ENCODE assay signal across 8 mouse cellular contexts in genomic region chr6:128285792-128286430, GRCm38 (mm10). TPM values are rescaled to one million over a fixed set of nuclear protein-coding genes. Genes with fewer than 3 reads are reported as not detected.
A peak's percentile ranks its signal among the peaks of the same experiment; 100 is the strongest.
DNase-seq lines count a peak whose midpoint lies in the region; ATAC-seq and TF ChIP-seq lines count a peak whose summit lies in the region.

No protein-coding gene starts in this region.

- H3K4me2 ChIP-seq in forebrain, postnatal 0 days (ENCODE audit: low read depth) = peak overlapping the region; percentile 28; the same call in 1 of the 2 replicates
- peak overlapping the region; percentile 34 for H3K4me2 ChIP-seq in hindbrain, embryonic 16.5 days (ENCODE audit: low read length)
- peak overlapping the region; percentile 24 for H3K4me2 ChIP-seq in midbrain, embryonic 15.5 days

- no peak for TF ChIP-seq CTCF in forebrain, postnatal 0 days (IDR thresholded peaks at IDR 0.05; ENCODE audit: low read depth)

- H3K4me1 ChIP-seq in forebrain, postnatal 0 days (ENCODE audit: insufficient read depth) = no peaks in the 10 kb centered on the region; the same call in 1 of the 2 replicates
- no peaks in the 10 kb centered on the region; the same call in 1 of the 2 replicates for H3K4me1 ChIP-seq in hindbrain, embryonic 16.5 days (ENCODE audit: control insufficient read depth, insufficient read depth, low read depth, low read length)
- peaks cover 7% of the 10 kb centered on the region; the same call in 1 of the 2 replicates for H3K4me1 ChIP-seq in midbrain, embryonic 15.5 days

- no peak overlapping the region for H3K27ac ChIP-seq in forebrain, postnatal 0 days (ENCODE audit: low read depth, low read length)
- H3K27ac ChIP-seq in hindbrain, embryonic 16.5 days (ENCODE audit: low read depth, low read length) = no peak overlapping the region
- H3K27ac ChIP-seq in midbrain, embryonic 15.5 days = no peak overlapping the region

- DNase-seq in 416B (ENCODE audit: low read depth) (peak; percentile 58), liver (peak; percentile 64)
- peak; percentile 68 for DNase-seq in adrenal gland, postnatal 25 days
- DNase-seq in forebrain, postnatal 0 days = no peak
- peak; percentile 77 for DNase-seq in urinary bladder, postnatal 14 days (ENCODE audit: low spot score)
- DNase-seq in gastrocnemius, postnatal 36 days = no peak

- intact Hi-C loops in gastrocnemius, postnatal 36 days (cut with DNase I) = no loop called here

- no peaks in the 10 kb centered on the region for H3K27me3 ChIP-seq in forebrain, postnatal 0 days (ENCODE audit: insufficient read depth, low read length)
- H3K27me3 ChIP-seq in hindbrain, embryonic 16.5 days (replicated peaks; ENCODE audit: control insufficient read depth, insufficient read depth, low read length) = no peaks in the 10 kb centered on the region
- H3K27me3 ChIP-seq in midbrain, embryonic 15.5 days (replicated peaks) = no peaks in the 10 kb centered on the region

- no peaks in the 10 kb centered on the region for H3K9me3 ChIP-seq in forebrain, postnatal 0 days (ENCODE audit: low read length)
- H3K9me3 ChIP-seq in hindbrain, embryonic 16.5 days (ENCODE audit: control insufficient read depth, low read length) = no peaks in the 10 kb centered on the region
- H3K9me3 ChIP-seq in midbrain, embryonic 15.5 days = no peaks in the 10 kb centered on the region

- H3K4me3 ChIP-seq in forebrain, postnatal 0 days (ENCODE audit: low read depth, low read length) = no peak overlapping the region
- H3K4me3 ChIP-seq in hindbrain, embryonic 16.5 days (ENCODE audit: low read length) = no peak overlapping the region
- peak overlapping the region; percentile 9; the same call in 1 of the 2 replicates for H3K4me3 ChIP-seq in midbrain, embryonic 15.5 days

- ATAC-seq in forebrain, postnatal 0 days = no peak
- ATAC-seq in hindbrain, embryonic 16.5 days = no peak
- ATAC-seq in midbrain, embryonic 15.5 days (replicated peaks) = no peak

- no peak overlapping the region for H3K9ac ChIP-seq in forebrain, postnatal 0 days
- H3K9ac ChIP-seq in hindbrain, embryonic 16.5 days (ENCODE audit: low read depth, low read length) = no peak overlapping the region
- H3K9ac ChIP-seq in midbrain, embryonic 15.5 days = no peak overlapping the region

- no peaks in the 10 kb centered on the region for H3K36me3 ChIP-seq in forebrain, postnatal 0 days (ENCODE audit: insufficient read depth)
- no peaks in the 10 kb centered on the region for H3K36me3 ChIP-seq in hindbrain, embryonic 16.5 days (ENCODE audit: control insufficient read depth, insufficient read depth, low read length)
- H3K36me3 ChIP-seq in midbrain, embryonic 15.5 days (replicated peaks) = no peaks in the 10 kb centered on the region

- WGBS in forebrain, postnatal 0 days = 16% methylated on average over 16 of the region's 16 CpGs
- 17% methylated on average over 16 of the region's 16 CpGs for WGBS in hindbrain, embryonic 16.5 days
- 14% methylated on average over 16 of the region's 16 CpGs for WGBS in midbrain, embryonic 15.5 days

RNA-seq across cellular contexts. Expression of gene Tead4, which starts 14.7 kb away (rescaled TPM):
- total RNA-seq in adrenal gland, postnatal 25 days (2021) = 1.0 and 2.4 TPM in 2 replicates
- total RNA-seq in forebrain, postnatal 0 days (2014; rRNA removed) = 0.31 and 0.67 TPM in 2 replicates
- 0.20 and 0.63 TPM in 2 replicates for polyA plus RNA-seq in forebrain, postnatal 0 days (2015; fragmentation: Nextera tagmentation; extraction: Ambion mirVana)
- 0.81 and 1.5 TPM in 2 replicates for polyA plus RNA-seq in hindbrain, embryonic 16.5 days (2015; fragmentation: Nextera tagmentation; extraction: Ambion mirVana)
- polyA plus RNA-seq in midbrain, embryonic 15.5 days (2015; fragmentation: Nextera tagmentation; extraction: Ambion mirVana) = 0.65 and 0.91 TPM in 2 replicates
- 1 to 10 TPM; 3.7 to 4.3 TPM for total RNA-seq in gastrocnemius, postnatal 36 days (2021)

Comparison
In these comparisons a context has a peak if more than half of its experiments do, and no peak if none do; other contexts are left out.
1. DNase-seq: peak in 416B (single experiment), adrenal gland, postnatal 25 days (single experiment), liver (single experiment) and urinary bladder, postnatal 14 days (single experiment); none in forebrain, postnatal 0 days (single experiment) and gastrocnemius, postnatal 36 days (0 of 2).
2. Peak in every context shown above with its lines, with median percentiles within 50 percentile points of each other: H3K4me2 ChIP-seq.